Mouse (Mus musculus): ENCODE results near the gene Sdk1.

Gene Sdk1

DNA sequence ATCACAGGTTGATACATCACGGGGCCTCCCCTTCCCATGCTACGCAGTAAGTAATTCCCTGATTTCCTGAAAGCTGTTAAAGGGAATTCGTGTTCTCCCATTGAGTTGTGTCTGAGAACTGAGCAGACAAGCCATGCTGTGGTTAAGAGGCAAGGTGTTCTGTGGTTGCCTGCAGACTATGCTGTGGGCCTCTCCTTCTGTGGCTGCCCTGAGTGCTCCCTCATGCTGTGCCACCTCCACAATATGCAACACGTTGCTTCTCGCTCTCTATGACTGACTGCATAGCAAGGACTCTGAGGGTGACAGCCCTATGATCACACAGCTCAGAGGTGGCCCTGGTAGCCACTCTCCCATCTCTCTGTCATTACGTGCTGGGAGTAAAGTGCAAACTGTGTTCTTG, 797.9 kb downstream of the Sdk1 start:
- DNase-seq, result no peak

DNA sequence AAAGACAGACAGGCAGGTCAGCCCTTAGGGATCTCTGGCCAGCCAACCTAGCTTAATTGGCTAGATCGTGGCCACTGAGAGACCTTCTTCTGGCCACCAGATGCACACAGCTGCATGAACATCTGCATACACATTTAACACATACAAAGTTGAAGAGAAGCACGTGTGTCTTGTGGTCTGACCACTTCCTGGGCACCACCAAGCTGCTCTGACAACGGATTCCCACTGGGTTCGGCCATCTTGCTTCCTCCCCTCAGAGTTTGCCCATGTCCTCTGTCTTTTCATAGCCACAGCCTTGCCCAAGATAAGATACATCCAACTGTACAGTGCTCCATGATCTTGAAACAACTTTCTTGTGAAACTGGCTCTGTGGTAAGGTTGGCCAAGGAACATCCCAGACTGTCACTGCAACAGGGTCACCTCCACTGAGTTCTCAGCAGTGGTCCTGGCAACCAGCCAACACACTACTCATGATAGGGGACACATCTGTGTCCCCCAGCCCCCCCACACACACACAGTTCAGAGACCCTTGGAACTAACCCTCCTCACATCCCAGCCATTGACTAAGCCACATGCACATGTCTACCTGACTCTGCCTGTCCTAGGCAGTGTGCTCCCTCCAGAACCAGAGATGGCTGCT, 798.7 kb downstream of the Sdk1 start:
- DNase-seq, result peak; percentile 16 to 19

DNA sequence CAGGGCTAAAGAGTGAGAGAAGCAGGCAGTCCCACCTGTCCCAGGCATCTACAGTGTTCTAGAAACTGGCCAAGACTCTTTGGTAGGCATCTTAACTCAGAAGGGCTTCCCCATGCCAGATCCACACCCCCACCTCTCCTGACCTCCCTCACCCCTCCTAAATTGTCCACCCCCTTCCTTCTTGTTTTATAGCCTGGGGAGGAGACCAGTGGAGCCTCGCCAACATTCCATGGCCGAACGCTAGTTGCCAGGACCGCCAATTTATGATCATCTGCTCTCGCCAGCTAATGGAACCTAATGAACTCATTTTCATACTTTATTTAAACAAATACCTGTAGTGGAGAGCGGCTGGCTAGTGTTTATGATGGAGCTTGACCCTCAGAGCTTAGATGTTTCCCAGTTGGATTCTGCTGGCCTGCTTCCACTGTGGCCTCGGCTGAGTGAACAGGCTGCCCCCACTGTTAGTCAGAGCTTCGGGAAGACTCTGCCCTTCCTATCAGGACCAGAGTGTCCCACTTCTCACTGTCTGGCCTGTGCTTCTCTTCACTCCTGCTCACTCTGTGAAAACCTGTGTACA, 800.0 kb downstream of the Sdk1 start:
- no peak for DNase-seq

DNA sequence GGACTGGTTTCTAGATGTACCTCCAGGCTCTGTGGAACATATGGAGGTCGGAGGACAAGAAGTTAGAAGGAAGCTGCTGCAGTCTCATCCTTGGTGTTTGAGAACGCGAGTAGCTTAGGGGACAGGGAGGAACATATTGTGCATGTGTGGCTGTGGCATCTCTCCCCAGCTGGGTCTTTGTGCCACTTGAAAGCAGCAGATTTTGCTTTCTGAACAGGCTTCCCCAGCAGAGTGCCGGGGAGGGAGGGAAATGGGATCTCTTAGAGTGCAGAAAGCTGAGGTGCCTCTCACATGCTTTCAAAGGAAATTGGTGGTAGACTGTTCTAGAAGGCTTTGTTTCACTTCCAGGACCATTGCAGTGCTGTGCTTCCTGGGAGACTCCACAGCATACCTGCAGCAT, 820.5 kb downstream of the Sdk1 start:
- DNase-seq, result no peak

DNA sequence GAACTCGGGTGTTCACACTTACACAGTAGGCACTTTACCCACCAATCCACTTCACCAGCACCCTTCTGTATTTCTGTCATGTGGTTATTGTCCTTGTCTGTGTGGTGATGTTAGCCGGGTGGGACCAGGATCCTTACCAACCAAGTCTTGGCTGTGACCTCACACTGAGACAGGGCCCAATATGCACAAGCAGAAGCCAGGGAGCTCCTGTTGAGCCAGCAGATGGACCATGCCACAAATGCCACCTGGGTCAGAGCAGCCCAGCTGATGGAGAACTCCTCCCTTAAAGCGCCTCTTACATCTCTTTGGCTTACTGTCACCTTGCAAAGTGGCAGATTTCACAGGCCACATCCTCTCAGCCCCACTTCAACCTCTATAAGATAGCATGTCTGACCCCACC, 830.0 kb downstream of the Sdk1 start:
- no peak for DNase-seq

DNA sequence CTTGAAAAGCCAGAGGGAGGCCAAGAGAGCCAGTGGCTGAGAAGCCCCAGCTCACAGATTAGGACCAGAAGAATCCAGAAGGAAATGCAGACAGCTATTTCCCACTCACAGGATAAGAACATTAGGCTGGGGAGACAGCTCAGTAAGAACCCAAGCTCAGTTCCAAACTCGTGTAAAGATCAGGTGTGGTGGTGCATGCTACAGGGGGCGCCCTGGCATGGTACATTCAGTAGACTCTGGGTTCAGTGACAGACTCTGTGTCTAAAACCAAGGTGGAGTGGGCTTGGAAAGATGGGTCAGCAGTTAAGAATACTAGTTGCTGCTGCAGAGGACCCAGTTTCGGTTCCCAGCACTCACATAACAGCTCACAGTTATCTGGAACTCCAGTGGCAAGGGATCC, 832.6 kb downstream of the Sdk1 start:
- no peak for DNase-seq

DNA sequence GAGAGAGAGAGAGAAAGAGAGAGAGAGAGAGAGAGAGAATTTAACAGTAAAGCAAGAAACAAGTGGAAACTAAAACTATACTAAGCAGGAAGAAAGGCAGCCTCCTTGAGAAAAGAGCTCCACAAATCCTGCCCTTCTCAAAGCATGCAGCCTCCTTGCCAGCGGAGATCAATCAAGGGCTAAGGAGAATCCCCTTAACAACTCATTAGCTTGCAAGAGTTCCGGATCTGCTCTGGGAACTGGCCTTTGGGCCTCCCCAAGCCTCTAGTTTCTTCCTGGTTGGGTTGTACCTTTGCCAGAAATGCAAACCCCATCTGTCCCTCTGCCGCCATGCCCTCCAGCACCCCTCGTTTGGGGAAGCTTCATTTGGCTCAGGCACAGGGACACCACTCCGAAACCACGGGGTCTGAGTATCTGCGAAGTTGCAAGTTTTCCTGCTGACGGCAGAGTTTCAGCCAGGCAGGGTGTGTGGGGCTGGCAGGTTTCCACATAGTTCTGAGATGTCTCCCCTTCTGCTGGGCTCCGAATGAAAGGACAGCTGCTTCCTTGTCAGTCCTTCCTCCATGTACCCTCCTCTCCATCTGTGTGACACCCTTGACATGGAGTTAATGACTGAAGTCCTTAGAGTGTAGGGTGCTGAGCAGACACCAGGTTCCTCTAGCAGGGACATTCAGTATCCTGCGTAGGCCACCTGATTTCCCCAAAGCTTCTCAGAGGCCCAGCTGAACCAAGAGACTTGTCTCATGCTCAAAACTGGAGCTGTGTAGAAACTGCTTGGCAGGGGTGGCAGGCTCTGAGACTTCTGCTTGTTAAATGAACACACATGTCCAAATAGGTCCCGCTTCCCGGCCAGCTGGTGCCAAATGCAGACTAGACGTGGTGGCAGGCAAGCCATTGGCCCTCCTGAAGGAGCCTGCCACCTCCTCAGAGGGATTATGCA, 833.5 kb downstream of the Sdk1 start:
- peak; percentile 4 to 6 for DNase-seq

DNA sequence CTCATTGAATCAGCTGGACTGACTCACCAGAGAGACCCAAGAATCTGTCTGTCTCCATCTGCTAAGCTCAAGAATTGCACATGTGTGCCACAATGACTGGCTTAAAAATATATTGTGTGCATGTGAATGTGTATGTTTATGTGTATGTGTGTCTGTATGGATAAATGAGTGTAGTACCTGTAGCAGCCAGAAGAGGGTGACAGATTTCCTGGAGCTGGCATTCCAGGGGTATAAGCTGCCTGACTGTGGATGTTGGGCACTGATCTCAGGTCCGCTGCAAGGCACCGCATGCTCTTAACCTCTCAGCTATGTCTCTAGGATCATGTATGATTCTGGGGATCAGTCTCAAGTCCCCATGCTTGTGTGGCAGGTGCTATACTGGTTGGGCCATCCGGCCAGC, 839.4 kb downstream of the Sdk1 start:
- no peak for DNase-seq

DNA sequence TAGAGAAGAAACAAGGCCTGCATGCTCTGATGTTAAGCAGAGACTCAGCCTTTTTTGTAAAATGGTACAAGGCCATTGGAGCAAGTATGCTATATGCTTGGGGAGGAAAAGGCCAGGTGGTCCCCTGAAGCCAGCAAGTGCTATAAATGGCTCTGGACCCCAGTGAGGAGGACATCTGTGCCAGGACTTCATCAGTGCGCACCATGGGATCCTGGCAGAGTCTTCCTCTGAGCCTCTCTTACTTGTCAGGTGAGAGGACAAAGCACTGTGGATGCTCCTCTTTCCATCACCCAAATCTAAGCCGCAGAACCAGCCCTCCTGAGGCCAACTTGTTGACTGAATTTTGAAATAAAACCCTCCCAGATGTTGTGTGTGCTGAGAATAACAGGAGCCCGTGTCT, 839.8 kb downstream of the Sdk1 start:
- DNase-seq, result no peak

DNA sequence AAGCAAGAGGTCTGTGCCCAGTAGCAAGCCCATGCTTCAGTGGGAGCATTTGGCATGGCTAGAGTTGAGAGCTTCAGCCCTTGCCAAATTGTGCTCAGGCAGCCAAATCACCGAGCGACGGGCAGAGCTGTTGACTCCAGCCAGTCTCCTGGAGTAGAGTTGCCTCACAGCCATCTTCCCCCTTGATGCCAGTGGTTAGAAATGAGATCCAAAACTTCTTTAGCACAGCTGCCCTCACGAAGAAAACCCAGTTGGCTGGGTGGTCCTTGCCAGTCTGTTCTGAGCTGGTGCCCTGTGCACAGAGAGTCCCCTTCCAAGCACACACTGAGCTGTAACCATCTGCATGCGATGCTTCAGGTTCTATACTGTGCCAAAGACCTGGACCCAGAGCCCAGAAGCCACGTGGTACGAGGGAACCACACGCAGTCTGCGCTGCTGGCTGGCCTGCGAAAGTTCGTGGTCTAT, 855.1 kb downstream of the Sdk1 start:
- DNase-seq, result no peak

DNA sequence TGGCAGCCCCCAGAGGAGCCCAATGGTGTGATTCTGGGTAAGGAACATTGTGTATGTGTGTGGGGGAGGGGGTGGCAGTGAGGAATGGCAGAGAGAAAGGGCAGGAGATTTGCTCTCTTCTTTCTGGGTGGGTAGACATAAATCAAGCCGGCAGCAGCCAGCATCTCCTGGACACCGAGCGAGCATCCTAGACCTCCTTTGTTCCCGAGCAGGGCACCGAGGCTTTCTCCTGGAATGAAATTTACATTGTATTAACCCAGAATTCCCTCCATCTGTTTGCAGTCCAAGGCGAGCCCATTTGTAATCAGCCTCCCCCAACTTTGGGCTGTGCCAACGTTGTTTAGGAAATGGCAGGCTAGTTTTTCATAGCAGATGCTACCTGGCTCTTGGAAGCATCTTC, 858.9 kb downstream of the Sdk1 start:
- no peak for DNase-seq

DNA sequence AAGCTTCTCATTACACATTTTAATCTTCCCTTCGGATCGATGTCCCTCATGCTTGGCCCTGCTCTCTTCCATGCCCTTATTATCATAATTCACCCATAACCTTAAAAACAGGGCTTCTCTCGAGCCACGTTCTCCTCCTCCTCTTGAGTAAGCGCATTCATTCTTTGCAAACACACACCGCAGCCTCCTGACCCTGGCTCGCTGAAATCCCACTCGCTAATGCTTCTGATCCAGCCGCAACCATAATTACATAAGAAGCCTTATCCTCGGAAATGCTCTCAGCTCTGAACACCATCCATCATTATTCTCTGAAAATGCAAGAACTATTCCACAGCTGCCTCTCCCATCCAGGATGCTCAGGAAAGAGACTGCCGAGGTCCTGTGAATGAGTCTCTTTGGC, 866.1 kb downstream of the Sdk1 start:
- no peak for DNase-seq

DNA sequence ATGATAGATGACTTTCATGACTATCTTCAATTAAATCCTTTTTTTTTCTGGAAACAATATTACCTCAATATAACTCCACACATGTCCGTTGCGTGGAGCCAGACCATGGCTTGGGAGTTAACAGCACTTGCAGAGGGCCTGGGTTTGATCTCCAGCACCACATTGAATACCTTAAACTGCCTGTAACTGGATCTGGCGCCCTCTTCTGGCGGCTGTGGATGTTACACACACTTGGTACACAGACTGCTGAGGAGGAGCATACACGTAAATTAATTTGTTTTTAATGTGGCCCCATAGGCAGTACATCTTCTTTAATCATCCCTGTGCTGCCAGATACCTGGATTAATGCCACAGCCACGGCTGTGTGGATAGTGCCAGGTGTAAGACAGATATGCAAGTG, 870.7 kb downstream of the Sdk1 start:
- no peak for DNase-seq

DNA sequence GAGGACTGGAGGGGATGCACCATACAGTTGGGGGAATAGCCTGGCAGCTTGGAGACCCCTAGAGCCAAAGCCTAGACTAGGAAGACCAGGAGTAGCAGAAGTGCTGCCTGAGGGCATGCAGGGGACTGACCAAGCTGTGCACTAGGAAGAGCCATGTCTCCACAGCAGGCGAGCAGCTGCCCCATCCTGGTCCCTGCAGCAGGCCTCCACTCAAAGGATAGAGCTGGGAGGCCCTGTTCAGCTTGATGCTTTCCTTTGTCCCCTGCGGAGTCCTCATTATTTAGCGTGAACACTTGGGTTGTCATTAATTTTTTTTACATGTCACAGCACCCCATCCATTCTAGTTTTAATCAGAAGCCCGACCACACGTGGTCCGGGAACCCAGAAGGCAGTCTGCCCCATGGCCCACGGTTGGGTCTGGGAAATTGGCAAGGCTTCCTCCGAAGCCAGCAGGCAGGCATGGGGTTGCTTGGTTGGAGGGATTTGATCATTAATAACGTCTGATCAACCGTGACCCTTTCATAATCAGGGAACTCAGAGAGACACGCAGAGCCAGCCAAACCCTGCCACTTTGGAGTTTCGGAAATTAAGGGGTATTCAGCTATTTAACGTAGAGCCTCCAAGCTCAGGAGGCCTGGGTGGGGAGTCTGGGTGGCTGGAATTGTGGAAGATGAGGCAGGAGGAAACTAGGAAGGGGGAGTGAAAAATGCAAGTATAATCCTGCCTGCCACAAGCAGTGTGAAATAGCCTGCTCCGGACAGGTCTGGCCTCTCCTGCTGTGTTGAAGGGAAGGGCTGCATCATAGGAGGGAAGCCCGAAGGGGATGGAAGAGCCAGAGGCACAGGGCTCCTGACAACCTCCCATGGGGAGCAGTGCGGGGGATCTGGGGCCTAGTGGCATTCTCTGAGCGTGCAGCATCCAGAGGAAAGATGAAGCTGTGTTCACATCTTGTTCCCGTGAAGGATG, 872.2 kb downstream of the Sdk1 start:
- no peak for DNase-seq

DNA sequence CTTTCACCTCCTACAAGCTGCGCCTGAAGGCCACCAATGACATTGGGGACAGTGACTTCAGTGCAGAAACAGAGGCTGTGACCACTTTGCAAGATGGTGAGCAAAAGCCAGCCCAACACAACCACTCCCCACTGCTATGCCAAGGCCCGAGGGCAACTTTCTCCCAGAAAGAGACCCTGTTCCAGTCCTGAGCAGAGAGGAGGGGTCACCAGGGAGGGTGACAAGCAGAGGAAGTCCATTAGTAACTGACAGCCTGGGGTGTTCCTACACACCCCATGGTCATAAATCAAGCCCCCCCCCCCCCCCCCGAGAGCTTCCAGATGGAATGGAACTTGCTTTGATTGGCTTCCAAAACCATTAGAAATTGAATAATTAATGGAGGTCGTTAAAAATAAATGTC, 886.5 kb downstream of the Sdk1 start:
- no peak for DNase-seq

DNA sequence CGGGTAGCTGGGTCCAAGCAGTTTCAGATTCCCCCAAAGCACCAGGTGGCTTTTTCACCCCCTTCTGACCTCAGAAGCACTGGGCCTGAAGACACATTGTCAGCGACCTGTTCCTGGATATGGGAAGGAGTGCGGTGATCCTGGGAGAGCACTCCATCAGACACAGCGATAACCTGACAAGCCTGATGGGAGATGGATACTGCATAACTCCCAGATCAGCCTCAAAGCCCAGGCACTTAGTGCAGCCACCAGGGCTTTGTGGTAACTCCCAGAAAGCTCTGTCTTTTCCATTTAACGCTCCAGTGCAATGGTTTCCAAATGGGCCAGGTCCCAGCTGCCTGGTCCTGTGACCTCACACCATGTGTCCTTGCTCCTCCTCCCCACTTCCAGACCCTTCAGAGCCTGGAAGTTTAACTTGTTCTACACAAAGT, 886.9 kb downstream of the Sdk1 start:
- DNase-seq, result no peak

DNA sequence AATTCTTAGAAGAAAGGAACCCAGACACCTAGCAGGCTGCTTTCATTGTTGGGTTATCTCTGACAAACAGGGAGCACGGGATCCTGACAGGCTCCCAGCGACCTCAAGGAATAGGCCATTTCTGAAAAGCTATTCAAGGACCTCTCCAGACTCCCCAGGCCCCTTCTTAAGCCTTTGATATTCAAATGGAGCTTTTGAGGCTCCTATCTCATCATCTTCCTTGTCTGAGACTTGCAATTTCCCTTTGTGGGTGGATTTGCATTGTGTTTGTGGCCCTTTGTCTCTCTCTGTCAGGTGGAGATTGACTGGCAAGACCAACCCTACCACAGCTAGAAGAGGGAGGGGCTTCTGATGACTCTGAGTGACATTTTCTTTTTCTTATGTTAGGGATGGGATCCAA, 888.7 kb downstream of the Sdk1 start:
- DNase-seq, result no peak

DNA sequence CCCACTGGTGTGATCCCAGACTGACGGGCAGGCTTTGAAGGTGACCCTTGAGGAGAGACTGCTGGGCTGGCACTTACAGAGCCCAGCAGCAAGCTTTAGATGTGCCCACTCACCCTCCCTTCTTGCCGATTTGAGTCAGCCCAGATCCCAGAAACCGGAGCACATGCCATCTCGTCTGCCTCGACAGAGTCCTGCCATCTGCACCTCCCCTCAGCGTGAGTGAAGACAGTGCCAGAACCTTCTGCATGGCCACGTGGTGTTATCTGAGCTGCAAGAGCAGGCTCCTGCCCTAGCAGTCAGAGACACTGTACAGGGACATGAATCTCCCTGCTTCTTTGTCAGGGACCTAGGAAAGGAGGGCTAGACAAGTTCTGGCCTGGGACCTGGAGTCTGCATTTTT, 898.7 kb downstream of the Sdk1 start:
- no peak for DNase-seq

DNA sequence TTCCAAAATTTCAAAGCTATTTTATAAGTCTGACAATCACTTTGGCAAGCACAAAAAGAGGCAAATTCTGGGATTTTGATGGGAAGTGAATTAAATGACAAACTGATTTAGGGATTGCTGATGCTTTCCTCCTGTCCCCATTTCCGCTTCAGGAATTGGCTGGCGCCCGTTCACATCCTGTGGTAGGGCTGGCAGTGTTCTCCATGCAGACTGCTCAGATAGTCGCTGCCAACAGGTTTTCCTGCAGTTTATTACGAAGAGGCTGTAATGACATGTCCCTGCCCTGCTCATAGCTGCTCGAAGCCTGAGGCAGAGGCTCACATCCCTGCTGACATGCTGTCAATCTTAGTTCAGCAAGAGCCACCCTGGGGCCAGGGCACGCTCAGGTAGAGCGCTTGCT, 908.3 kb downstream of the Sdk1 start:
- no peak for DNase-seq

DNA sequence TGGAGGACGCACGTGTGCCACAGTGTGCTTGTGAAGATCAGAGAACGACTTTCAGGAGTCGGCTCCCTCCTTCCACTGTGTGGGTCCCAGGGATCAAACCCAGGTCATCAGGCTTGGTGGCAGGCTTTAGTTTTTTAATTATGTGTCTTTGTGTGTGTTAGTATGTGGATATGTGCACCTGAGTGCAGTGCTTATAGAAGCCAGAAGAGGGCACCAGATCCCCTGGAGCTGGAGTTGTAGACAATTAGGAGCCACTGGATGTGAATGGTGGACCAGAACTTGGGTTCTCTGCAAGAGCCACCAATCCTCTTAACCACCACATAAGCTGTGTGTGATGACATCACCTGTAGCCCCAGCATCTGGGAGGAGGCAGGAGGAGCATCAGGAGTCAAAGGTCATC, 909.5 kb downstream of the Sdk1 start:
- DNase-seq, result no peak

DNA sequence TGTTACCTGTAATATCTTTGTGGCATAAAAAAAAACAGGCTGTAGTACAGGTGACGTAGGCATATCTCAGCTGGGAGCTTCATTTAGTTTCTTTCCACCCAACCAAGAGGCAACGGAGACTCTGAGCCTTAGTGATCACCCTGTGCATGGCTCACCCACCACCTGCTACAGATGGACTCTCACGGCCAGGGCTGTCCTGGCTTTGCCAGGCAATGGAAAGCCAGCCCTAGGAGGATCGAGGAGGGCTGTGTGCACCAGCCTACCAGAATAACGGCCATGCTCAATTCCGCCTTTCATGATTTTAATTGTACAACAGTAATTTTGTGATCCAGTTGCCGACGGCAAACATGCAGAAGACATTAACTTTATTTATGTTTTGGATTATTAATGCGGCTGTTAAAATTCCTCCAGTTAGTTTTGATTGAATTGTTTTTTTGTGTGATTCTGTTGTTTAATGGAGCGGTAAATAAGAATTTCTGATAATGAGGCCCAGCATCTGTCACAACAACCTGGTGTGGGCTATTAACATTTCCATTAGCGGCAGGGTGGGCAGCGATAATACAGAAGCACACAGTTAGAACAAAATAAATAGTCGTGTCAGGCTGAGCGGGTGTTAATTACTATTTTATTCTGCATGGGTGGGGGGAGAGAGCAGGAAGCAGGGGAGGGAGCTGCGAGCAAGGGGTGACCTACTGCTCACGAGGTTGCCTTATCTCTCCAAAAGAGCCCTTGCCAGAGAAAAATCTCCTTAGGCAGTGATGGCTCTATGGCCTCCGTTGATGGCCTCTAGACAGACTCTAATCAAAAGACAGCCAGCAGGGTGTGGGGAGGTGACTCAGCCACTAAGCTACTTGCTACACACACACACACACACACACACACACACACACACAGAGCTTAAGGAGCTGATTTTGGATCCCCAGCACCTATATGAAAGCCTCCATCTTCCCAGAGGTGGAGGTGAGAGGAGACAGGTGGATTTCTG, 915.9 kb downstream of the Sdk1 start:
- DNase-seq, result no peak

Data from spleen, adult 18-20 months (tissue).